Comparison of ENCODE assay signal across 16 mouse cellular contexts in the genomic region with DNA sequence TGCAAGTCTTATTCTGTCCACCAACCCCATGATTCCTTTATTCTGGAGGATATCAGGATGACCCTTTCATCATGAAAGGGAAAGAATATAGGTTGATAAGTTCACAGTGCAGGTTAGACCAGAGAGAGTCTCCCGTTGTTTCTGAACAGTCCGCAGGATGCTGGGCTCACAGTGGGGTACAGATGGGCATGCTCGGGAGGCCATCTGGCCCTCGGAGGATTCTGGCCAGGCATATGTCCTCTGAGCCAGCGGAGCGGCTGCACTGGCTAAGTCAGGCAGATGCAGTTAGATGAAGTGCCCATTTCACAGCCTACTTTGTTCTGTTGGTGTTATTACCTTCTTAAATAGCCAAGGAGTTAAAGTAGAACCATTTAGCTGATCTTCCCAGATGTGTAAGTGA.
DNase-seq lines count a peak whose midpoint lies in the region; ATAC-seq lines count a peak whose summit lies in the region.
"Had no signal": no experiment of that assay in that cellular context is flagged by ENCODE, and none has a peak within 500 bp of the region (broad histone marks: within the 10 kb centered on the region; RNA-seq: fewer than 3 reads in every experiment).

No protein-coding gene starts in this region.

- H3K4me2 ChIP-seq in stomach, embryonic 15.5 days: no peak overlapping the region
- H3K4me2 ChIP-seq: liver, embryonic 13.5 days had no signal

- WGBS in stomach, embryonic 15.5 days: 76% methylated on average over 6 of the region's 6 CpGs

- no peaks in the 10 kb centered on the region for H3K9me3 ChIP-seq in stomach, embryonic 15.5 days
- H3K9me3 ChIP-seq: heart, embryonic 10.5 days; liver, embryonic 13.5 days had no signal

- intact Hi-C loops in left cerebral cortex, postnatal 4 days (cut with DNase I): no loop called here
- intact Hi-C loops in left cerebral cortex, postnatal 14 days (cut with DNase I): no loop called here

- H3K4me3 ChIP-seq in stomach, embryonic 15.5 days (replicated peaks): no peak overlapping the region
- H3K4me3 ChIP-seq: erythroblast, embryonic 14.5 days; gastrocnemius, adult 2 months; heart, embryonic 10.5 days; liver, embryonic 13.5 days had no signal

- DNase-seq in left cerebral cortex, postnatal 4 days: peak; percentile 59
- DNase-seq in left cerebral cortex, postnatal 14 days (ENCODE audit: low spot score in 2 of 2): no peak
- DNase-seq in cerebellum, adult 11-12 months: peak; percentile 86
- peak; percentile 90 for DNase-seq in cerebellum, adult 9-10 months
- no peak for DNase-seq in gastrocnemius, postnatal 4 days (ENCODE audit: low spot score in 2 of 2)
- DNase-seq: adrenal gland, adult 8-10 months; liver, embryonic 13.5 days; retina, postnatal 1 day had no signal

- H3K9ac ChIP-seq in stomach, embryonic 15.5 days: no peak overlapping the region
- H3K9ac ChIP-seq: liver, embryonic 13.5 days had no signal

- H3K4me1 ChIP-seq in stomach, embryonic 15.5 days: 0 out of 2 replicates have a peak, but pooled peaks cover 6% of the 10 kb centered on the region
- H3K4me1 ChIP-seq: liver, embryonic 13.5 days had no signal

- no peaks in the 10 kb centered on the region for H3K27me3 ChIP-seq in stomach, embryonic 15.5 days (replicated peaks)
- H3K27me3 ChIP-seq: liver, embryonic 13.5 days had no signal

- no peaks in the 10 kb centered on the region for H3K36me3 ChIP-seq in stomach, embryonic 15.5 days
- H3K36me3 ChIP-seq: heart, embryonic 10.5 days; liver, embryonic 13.5 days had no signal

- peak overlapping the region; percentile 78; the same call in 1 of the 2 replicates for H3K27ac ChIP-seq in stomach, embryonic 15.5 days
- H3K27ac ChIP-seq: gastrocnemius, adult 2 months; heart, embryonic 10.5 days; liver, embryonic 13.5 days had no signal

- ATAC-seq in stomach, embryonic 15.5 days (ENCODE audit: insufficient read depth, low FRiP score, low read depth): no peak
- no peak for ATAC-seq in monocyte, adult 5-6 weeks (replicated peaks; ENCODE audit: insufficient number of reproducible peaks, low FRiP score, low TSS enrichment, poor library complexity, severe bottlenecking)
- ATAC-seq: CD4-positive, CD25-positive, alpha-beta regulatory T cell, adult 4 months; forebrain, embryonic 16.5 days; hindbrain, embryonic 16.5 days had no signal

Comparison
In these comparisons a context has a peak if more than half of its experiments do, and no peak if none do; other contexts are left out.
1. DNase-seq: peak in left cerebral cortex, postnatal 4 days (single experiment), cerebellum, adult 11-12 months (single experiment) and cerebellum, adult 9-10 months (single experiment); none in left cerebral cortex, postnatal 14 days (0 of 2) and gastrocnemius, postnatal 4 days (0 of 2).